Mouse (Mus musculus) hindbrain, embryonic 14.5 days (tissue): ENCODE measurements at regions not wholly inside any gene's neighbourhood (a gene's known extent, or its start where the extent isn't known, plus 50 kb on each side); places are given as distances from the start of the nearest gene placed in this dataset.

ENCODE experiments used
- ATAC-seq: fragments of 200-750 bp; cut with Nextera tagmentation; 2 replicates; pipeline ENCODE4 v1.8.0; 2017; ENCODE audit warnings: moderate number of reproducible peaks, mild to moderate bottlenecking, moderate TSS enrichment, moderate library complexity; ENCODE audit not compliant: low FRiP score
- DNase-seq: peaks from one replicate; pipeline ENCODE4 v3.0.0-alpha.2; 2015; ENCODE audit warnings: low spot score
- H3K27ac ChIP-seq: fragments of 300-500 bp; sonication (generic); 2 replicates; pipeline ENCODE4 v1.5.1; 2014; ENCODE audit warnings: mild to moderate bottlenecking, moderate library complexity
- H3K27me3 ChIP-seq: fragments of 300-500 bp; sonication (generic); 2 replicates; pipeline ENCODE4 v1.6.1; 2014; ENCODE audit warnings: mild to moderate bottlenecking, low read length, mixed read lengths; ENCODE audit not compliant: control insufficient read depth, insufficient read depth
- H3K36me3 ChIP-seq: fragments of 300-500 bp; sonication (generic); replicated peaks from 2 replicates; pipeline ENCODE4 v1.6.1; 2014; ENCODE audit not compliant: control insufficient read depth, insufficient read depth
- H3K4me1 ChIP-seq: fragments of 300-500 bp; sonication (generic); replicated peaks from 2 replicates; pipeline ENCODE4 v1.6.1; 2014; ENCODE audit warnings: antibody characterized with exemption, low read length, mixed read lengths; ENCODE audit not compliant: control insufficient read depth, insufficient read depth
- H3K4me2 ChIP-seq: fragments of 300-500 bp; sonication (generic); replicated peaks from 2 replicates; pipeline ENCODE4 v1.6.1; 2014; ENCODE audit warnings: mild to moderate bottlenecking, moderate library complexity
- H3K4me3 ChIP-seq: fragments of 300-500 bp; sonication (generic); replicated peaks from 2 replicates; pipeline ENCODE4 v1.5.1; 2014; ENCODE audit warnings: mild to moderate bottlenecking, low read length
- H3K9ac ChIP-seq: fragments of 300-500 bp; sonication (generic); 2 replicates; pipeline ENCODE4 v1.6.1; 2014
- H3K9me3 ChIP-seq: fragments of 300-500 bp; sonication (generic); 2 replicates; pipeline ENCODE4 v1.6.1; 2016; ENCODE audit warnings: low read length; ENCODE audit not compliant: control insufficient read depth
- WGBS: fragments of 180-500 bp; shearing (Covaris S2); extraction: QIAGEN DNeasy Blood & Tissue Kit; methylation state at CpG from one replicate; pipeline ENCODE4 v1.1.7; 2014; 5-methylcytosine and 5-hydroxymethylcytosine counted together

DNA sequence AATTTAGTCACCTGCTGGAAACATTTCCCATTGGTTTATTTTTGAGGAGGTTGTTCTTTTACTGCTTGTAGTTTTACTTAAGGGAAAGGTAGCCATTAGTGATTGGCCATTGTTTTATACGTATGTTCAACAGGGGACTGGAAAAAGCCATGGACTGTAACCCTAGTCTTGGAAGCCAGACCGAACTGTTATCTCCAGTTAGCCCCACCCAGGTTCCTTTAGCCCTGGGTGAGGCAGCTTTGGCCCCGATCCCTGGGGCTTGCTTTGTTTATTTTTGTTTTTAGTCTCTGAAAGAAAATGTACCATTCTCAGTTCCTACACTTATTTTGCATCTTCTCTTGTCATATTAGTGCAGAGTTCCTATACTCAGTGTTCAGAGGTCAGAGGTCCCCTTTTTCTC is 148.3 kb upstream of the Map3k1 start:
- no peak for ATAC-seq
- no peak overlapping the region for H3K27ac ChIP-seq
- WGBS: 85% methylated on average over 3 of the region's 3 CpGs
- no peak overlapping the region for H3K4me3 ChIP-seq
- no peaks in the 10 kb centered on the region; the same call in 1 of the 2 replicates for H3K4me1 ChIP-seq
- DNase-seq: no peak
- H3K4me2 ChIP-seq: no peak overlapping the region
- no peaks in the 10 kb centered on the region for H3K27me3 ChIP-seq
- H3K36me3 ChIP-seq: no peaks in the 10 kb centered on the region
- no peaks in the 10 kb centered on the region for H3K9me3 ChIP-seq
- no peak overlapping the region for H3K9ac ChIP-seq

DNA sequence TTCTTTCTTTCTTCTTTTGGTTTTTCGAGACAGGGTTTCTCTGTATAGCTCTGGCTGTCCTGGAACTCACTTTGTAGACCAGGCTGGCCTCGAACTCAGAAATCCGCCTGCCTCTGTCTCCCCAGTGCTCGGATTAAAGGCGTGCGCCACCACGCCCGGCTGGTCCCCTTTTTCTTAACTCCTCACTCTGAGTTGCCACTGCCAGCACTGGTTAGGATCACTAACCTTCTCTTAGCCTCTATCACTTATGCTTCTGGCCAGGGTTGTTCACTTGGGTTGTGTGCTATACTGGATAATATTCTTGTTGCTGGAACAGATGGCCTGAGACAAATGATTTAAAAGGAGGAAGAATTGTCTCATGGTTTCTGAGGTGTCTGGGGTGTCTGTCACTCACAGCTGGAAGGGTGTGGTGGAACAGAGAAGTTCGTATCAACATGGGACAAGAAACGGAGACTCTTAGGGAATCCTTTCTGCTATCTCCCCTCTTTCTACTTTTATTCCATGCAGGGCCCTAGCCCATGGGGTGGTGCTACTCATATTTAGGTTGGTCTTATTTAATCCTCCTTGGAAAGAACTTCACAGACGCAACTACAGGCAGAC is 149.0 kb upstream of the Map3k1 start:
- Histone ChIP-seq H3K27me3 (no peaks in the 10 kb centered on the region), H3K4me1 (no peaks in the 10 kb centered on the region; the same call in 1 of the 2 replicates), H3K4me3 (no peak overlapping the region), H3K9ac (no peak overlapping the region), H3K4me2 (no peak overlapping the region), H3K36me3 (no peaks in the 10 kb centered on the region), H3K27ac (no peak overlapping the region), H3K9me3 (no peaks in the 10 kb centered on the region)
- WGBS: 93% methylated on average over 11 of the region's 11 CpGs
- ATAC-seq (no peak), DNase-seq (no peak)

DNA sequence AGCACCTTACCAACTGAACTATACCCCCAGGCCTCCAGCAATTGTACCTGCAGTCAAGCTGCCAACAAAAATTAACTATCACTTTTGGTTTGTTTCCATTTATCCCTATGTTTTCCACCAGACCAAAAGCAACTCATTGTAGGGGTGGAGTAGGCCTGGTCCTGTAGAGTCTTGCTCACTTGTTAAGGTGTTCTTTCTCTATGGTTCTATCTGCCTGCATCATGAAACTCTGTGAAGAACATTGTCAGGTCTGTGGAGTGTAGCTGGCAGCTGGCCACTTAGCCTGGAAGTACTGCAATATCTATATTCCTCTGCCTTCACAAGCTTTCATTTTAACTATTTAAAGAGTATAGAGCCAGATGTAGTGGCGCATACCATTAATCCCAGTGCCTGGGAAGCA is 149.6 kb upstream of the Map3k1 start:
- Histone ChIP-seq H3K4me2 (no peak overlapping the region), H3K27ac (no peak overlapping the region), H3K9ac (no peak overlapping the region), H3K4me3 (no peak overlapping the region), H3K27me3 (no peaks in the 10 kb centered on the region), H3K4me1 (no peaks in the 10 kb centered on the region; the same call in 1 of the 2 replicates), H3K9me3 (no peaks in the 10 kb centered on the region), H3K36me3 (no peaks in the 10 kb centered on the region)
- no peak for ATAC-seq
- 91% methylated on average over 1 of the region's 1 CpGs for WGBS
- DNase-seq: no peak

DNA sequence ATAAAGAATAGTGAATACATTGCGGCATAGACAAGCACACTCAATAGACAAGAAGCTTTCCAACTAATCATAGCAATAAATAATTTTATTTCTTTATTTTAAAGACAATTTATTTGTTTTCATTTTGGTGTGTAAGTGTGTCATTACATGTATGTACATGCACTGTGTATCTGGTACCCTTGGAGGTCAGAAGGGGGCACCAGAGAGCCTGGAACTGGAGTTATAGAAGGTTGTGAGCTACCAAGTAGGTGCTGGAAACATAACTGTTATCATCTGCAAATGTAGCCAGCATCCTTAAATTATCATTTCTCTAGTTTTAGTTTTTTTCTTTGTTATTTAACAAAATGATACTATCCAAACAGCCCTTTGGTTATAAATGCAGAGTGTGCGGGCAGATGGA is 151.2 kb upstream of the Map3k1 start:
- Histone ChIP-seq H3K9ac (no peak overlapping the region), H3K27ac (no peak overlapping the region), H3K27me3 (no peaks in the 10 kb centered on the region), H3K4me1 (no peaks in the 10 kb centered on the region), H3K9me3 (no peaks in the 10 kb centered on the region), H3K36me3 (no peaks in the 10 kb centered on the region), H3K4me3 (no peak overlapping the region), H3K4me2 (no peak overlapping the region)
- ATAC-seq: no peak
- 99% methylated on average over 2 of the region's 2 CpGs for WGBS
- no peak for DNase-seq

DNA sequence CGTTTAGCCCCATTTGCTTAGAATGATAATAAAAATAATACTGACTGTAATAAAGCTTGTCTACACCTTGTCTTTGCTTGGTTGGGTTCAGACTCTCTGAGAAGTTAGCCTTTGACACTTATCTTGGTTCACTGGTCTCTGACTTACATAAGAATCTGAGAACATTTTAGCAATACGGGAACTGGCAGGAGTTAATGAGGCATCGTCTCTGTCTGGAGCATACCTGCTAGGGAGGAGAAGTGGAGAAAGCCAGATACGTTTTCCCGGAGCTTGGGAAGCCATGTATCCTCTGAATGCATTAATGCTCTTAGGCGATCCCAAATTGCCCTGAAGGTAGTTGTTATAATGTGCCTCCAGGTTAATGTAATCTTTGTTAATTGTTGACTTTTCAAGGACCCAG is 152.6 kb upstream of the Map3k1 start:
- no peak overlapping the region for H3K4me2 ChIP-seq
- no peaks in the 10 kb centered on the region for H3K27me3 ChIP-seq
- no peak overlapping the region for H3K27ac ChIP-seq
- H3K9ac ChIP-seq: no peak overlapping the region
- 80% methylated on average over 6 of the region's 6 CpGs for WGBS
- ATAC-seq (no peak), DNase-seq (no peak)
- H3K9me3 ChIP-seq: no peaks in the 10 kb centered on the region
- no peaks in the 10 kb centered on the region for H3K4me1 ChIP-seq
- no peak overlapping the region for H3K4me3 ChIP-seq
- no peaks in the 10 kb centered on the region for H3K36me3 ChIP-seq

DNA sequence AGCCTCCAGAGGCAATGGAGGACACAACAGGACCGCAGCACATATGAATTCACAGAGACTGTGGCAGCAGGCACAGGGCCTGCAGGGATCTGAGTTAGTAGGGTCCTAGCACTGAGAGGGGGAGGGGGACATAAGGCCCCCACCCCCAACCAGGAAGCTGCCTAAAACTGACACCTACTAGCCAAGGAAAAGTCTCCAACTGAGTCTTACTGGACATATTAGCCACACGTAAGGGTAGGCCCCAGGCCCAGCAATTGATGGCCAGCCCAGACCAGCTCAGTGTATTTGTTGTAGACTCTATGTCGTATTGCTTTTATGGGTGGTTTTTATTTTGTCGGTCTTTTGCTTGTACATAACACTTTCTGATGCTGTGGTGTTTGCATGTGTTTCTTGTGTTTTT is 153.4 kb upstream of the Map3k1 start:
- Histone ChIP-seq H3K4me1 (no peaks in the 10 kb centered on the region), H3K4me3 (no peak overlapping the region), H3K27me3 (no peaks in the 10 kb centered on the region), H3K27ac (no peak overlapping the region), H3K9me3 (no peaks in the 10 kb centered on the region), H3K4me2 (no peak overlapping the region), H3K9ac (no peak overlapping the region), H3K36me3 (no peaks in the 10 kb centered on the region)
- ATAC-seq: no peak
- 96% methylated on average over 4 of the region's 4 CpGs for WGBS
- DNase-seq: no peak

DNA sequence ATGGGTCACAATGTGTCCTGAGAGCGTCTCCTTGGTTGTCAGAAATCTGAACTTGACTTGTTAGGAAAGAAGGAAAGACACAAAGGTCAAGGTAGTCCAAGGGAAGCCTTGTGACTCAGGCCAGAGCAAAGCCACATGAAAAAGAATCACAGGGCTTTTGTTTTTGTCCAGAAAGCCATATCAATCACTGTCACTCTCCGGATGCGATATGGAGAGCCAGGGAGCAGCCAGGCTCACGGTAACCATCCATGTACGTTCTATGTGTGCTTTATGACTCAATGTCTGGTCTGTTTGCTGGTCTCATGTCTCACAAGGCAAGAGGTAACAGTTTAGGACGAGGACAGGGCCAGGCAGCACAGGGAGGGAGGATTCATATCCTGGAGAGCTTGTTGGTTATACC is 157.3 kb upstream of the Map3k1 start:
- no peaks in the 10 kb centered on the region for H3K36me3 ChIP-seq
- no peaks in the 10 kb centered on the region for H3K9me3 ChIP-seq
- H3K27ac ChIP-seq: no peak overlapping the region
- H3K4me1 ChIP-seq: no peaks in the 10 kb centered on the region
- H3K4me2 ChIP-seq: no peak overlapping the region
- WGBS: 57% methylated on average over 6 of the region's 6 CpGs
- H3K27me3 ChIP-seq: no peaks in the 10 kb centered on the region
- DNase-seq (no peak), ATAC-seq (no peak)
- H3K9ac ChIP-seq: no peak overlapping the region
- no peak overlapping the region for H3K4me3 ChIP-seq

DNA sequence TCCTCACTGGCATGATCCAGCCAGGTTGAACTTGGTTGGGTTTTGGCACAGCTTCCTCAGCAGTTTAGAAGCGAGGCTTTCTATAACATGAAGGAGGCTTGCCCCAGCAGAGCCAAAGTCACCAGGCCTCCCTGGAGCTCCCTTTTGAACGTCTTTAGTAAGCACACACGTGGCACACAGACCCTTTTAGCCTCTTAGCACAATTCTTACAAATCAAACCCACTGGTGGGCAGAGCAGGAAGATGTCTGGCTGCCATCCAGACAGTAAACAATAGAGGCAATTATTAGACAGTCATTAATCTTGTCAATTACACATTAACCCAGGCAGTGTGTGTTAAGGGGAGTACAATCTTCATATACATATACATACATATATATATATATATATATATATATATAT is 157.8 kb upstream of the Map3k1 start:
- ATAC-seq (no peak), DNase-seq (no peak)
- Histone ChIP-seq H3K4me3 (no peak overlapping the region), H3K4me1 (no peaks in the 10 kb centered on the region), H3K9ac (no peak overlapping the region), H3K9me3 (no peaks in the 10 kb centered on the region), H3K36me3 (no peaks in the 10 kb centered on the region), H3K27ac (no peak overlapping the region), H3K27me3 (no peaks in the 10 kb centered on the region), H3K4me2 (no peak overlapping the region)
- WGBS: 30% methylated on average over 3 of the region's 3 CpGs

DNA sequence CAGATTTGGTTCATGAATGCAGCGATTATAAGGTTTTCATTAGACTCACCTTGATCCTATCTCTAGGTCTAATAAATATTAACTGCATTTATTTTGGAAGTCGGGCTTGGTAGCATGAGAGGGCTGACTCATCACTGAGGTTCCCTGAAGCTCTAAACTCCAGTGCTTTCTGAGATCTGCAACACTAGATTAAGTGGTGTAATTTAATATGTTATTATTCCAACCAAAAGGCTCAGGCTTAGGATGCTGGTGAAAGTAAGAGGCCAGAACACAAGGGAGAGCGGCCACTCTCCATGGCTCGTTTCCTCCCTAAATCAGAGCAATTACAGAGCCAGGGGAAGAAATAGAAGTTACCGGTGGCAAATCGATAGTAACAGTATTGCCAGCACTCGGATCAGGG is 159.4 kb upstream of the Map3k1 start:
- ATAC-seq (no peak), DNase-seq (no peak)
- Histone ChIP-seq H3K9me3 (no peaks in the 10 kb centered on the region), H3K9ac (no peak overlapping the region), H3K36me3 (no peaks in the 10 kb centered on the region), H3K4me1 (no peaks in the 10 kb centered on the region), H3K4me2 (no peak overlapping the region), H3K4me3 (no peak overlapping the region), H3K27ac (no peak overlapping the region), H3K27me3 (no peaks in the 10 kb centered on the region)
- 78% methylated on average over 7 of the region's 7 CpGs for WGBS

DNA sequence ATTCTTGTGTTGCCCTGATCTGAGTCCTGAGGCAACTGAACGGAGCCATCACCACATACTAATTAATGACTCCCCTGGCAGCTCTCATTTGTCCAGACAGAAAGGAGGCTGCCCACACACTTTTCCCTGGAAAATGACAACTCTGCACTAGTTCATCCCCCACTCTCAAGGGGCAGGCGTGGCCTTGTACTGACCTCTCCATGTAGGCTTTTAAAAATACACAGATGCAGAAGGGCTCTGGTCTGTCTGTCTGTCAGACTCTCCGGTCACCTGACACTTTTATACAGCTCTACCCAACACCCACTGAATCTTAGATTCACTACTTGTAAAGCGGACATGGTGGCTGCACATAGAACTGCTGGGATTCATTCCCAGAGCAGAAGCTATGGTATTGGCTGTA is 165.5 kb upstream of the Map3k1 start:
- DNase-seq (no peak), ATAC-seq (no peak)
- no peak overlapping the region for H3K9ac ChIP-seq
- no peak overlapping the region for H3K4me2 ChIP-seq
- H3K36me3 ChIP-seq: no peaks in the 10 kb centered on the region
- peaks cover 10% of the 10 kb centered on the region for H3K4me1 ChIP-seq
- no peaks in the 10 kb centered on the region for H3K9me3 ChIP-seq
- H3K4me3 ChIP-seq: no peak overlapping the region
- WGBS: 63% methylated on average over 4 of the region's 4 CpGs
- H3K27me3 ChIP-seq: no peaks in the 10 kb centered on the region
- H3K27ac ChIP-seq: no peak overlapping the region
